Mouse (Mus musculus): ENCODE measurements around the gene Dnah8.

Gene Dnah8

GRCm38 (mm10) chr17:30752370-30752818 lies 128.2 kb downstream of the Dnah8 start:
- no peak for DNase-seq (ENCODE audit: low spot score)

GRCm38 (mm10) chr17:30753201-30753600 lies 129.0 kb downstream of the Dnah8 start:
- no peak for DNase-seq (ENCODE audit: low spot score)

GRCm38 (mm10) chr17:30756771-30757170 lies 132.6 kb downstream of the Dnah8 start:
- no peak for DNase-seq (ENCODE audit: low spot score)

GRCm38 (mm10) chr17:30760307-30760706 lies 136.2 kb downstream of the Dnah8 start:
- DNase-seq (ENCODE audit: low spot score) = no peak

GRCm38 (mm10) chr17:30764276-30764675 lies 140.1 kb downstream of the Dnah8 start:
- no peak for DNase-seq (ENCODE audit: low spot score)

GRCm38 (mm10) chr17:30774416-30774815 lies 150.3 kb downstream of the Dnah8 start:
- DNase-seq (ENCODE audit: low spot score) = no peak

- no peak for DNase-seq (ENCODE audit: low spot score)
These were observed 150.9 kb downstream of the Dnah8 start for GRCm38 (mm10) chr17:30775096-30775495.

GRCm38 (mm10) chr17:30781046-30781445 lies 156.9 kb downstream of the Dnah8 start:
- DNase-seq (ENCODE audit: low spot score) = no peak

GRCm38 (mm10) chr17:30782286-30782685 lies 158.1 kb downstream of the Dnah8 start:
- no peak for DNase-seq (ENCODE audit: low spot score)

GRCm38 (mm10) chr17:30788361-30788760 lies 164.2 kb downstream of the Dnah8 start:
- DNase-seq (ENCODE audit: low spot score) = no peak

- no peak for DNase-seq (ENCODE audit: low spot score)
These were observed 166.7 kb downstream of the Dnah8 start for GRCm38 (mm10) chr17:30790816-30791215.

- DNase-seq (ENCODE audit: low spot score) = no peak
These were observed 168.2 kb downstream of the Dnah8 start for GRCm38 (mm10) chr17:30792396-30792795.

- no peak for DNase-seq (ENCODE audit: low spot score)
These were observed 172.5 kb downstream of the Dnah8 start for GRCm38 (mm10) chr17:30796616-30797015.

- DNase-seq (ENCODE audit: low spot score) = no peak
These were observed 176.3 kb downstream of the Dnah8 start for GRCm38 (mm10) chr17:30800261-30800985.

- no peak for DNase-seq (ENCODE audit: low spot score)
These were observed 179.5 kb downstream of the Dnah8 start for GRCm38 (mm10) chr17:30803668-30804067.

- no peak for DNase-seq (ENCODE audit: low spot score)
These were observed 180.8 kb downstream of the Dnah8 start for GRCm38 (mm10) chr17:30804955-30805354.

GRCm38 (mm10) chr17:30805511-30806059 lies 181.4 kb downstream of the Dnah8 start:
- no peak for DNase-seq (ENCODE audit: low spot score)

GRCm38 (mm10) chr17:30808866-30809660 lies 184.9 kb downstream of the Dnah8 start:
- no peak for DNase-seq (ENCODE audit: low spot score)

- DNase-seq (ENCODE audit: low spot score) = no peak
These were observed 185.9 kb downstream of the Dnah8 start for GRCm38 (mm10) chr17:30809926-30810660.

GRCm38 (mm10) chr17:30818543-30818942 lies 194.4 kb downstream of the Dnah8 start:
- DNase-seq (ENCODE audit: low spot score) = no peak

- no peak for DNase-seq (ENCODE audit: low spot score)
These were observed 195.0 kb downstream of the Dnah8 start for GRCm38 (mm10) chr17:30819134-30819533.

- no peak for DNase-seq (ENCODE audit: low spot score)
These were observed 197.0 kb downstream of the Dnah8 start for GRCm38 (mm10) chr17:30821115-30821514.

Data from ovary, adult 18-20 months (tissue).